Mouse (Mus musculus) hindbrain, embryonic 16.5 days (tissue): Measurements from ENCODE around the gene Arid3b. TPM values are rescaled to one million over a fixed set of nuclear protein-coding genes. Genes with fewer than 3 reads are reported as not detected.

Experiments used
- ATAC-seq: fragments of 200-750 bp; cut with Nextera tagmentation; 2 replicates; pipeline ENCODE4 v1.8.0; 2017; ENCODE audit warnings: moderate TSS enrichment, moderate library complexity
- H3K27ac ChIP-seq: fragments of 300-500 bp; sonication (generic); 2 replicates; pipeline ENCODE4 v1.5.1; 2014; ENCODE audit warnings: low read depth, mild to moderate bottlenecking, control low read depth, low read length, moderate library complexity
- H3K27me3 ChIP-seq: fragments of 300-500 bp; sonication (generic); replicated peaks from 2 replicates; pipeline ENCODE4 v1.6.1; 2014; ENCODE audit warnings: low read length; ENCODE audit not compliant: control insufficient read depth, insufficient read depth
- H3K36me3 ChIP-seq: fragments of 300-500 bp; sonication (generic); 2 replicates; pipeline ENCODE4 v1.6.1; 2014; ENCODE audit warnings: mild to moderate bottlenecking, low read length, moderate library complexity, mixed read lengths; ENCODE audit not compliant: control insufficient read depth, insufficient read depth
- H3K4me1 ChIP-seq: fragments of 300-500 bp; sonication (generic); 2 replicates; pipeline ENCODE4 v1.6.1; 2014; ENCODE audit warnings: low read depth, low read length; ENCODE audit not compliant: control insufficient read depth, insufficient read depth
- H3K4me2 ChIP-seq: fragments of 300-500 bp; sonication (generic); 2 replicates; pipeline ENCODE4 v1.6.1; 2014; ENCODE audit warnings: mild to moderate bottlenecking, low read length, control low read depth, moderate library complexity
- H3K4me3 ChIP-seq: fragments of 300-500 bp; sonication (generic); 2 replicates; pipeline ENCODE4 v1.5.1; 2014; ENCODE audit warnings: mild to moderate bottlenecking, low read length, control low read depth, moderate library complexity
- H3K9ac ChIP-seq: fragments of 300-500 bp; sonication (generic); 2 replicates; pipeline ENCODE4 v1.6.1; 2014; ENCODE audit warnings: low read depth, mild to moderate bottlenecking, control low read depth, low read length, moderate library complexity
- H3K9me3 ChIP-seq: fragments of 300-500 bp; sonication (generic); 2 replicates; pipeline ENCODE4 v1.6.1; 2014; ENCODE audit warnings: mild to moderate bottlenecking, low read length, moderate library complexity; ENCODE audit not compliant: control insufficient read depth
- WGBS: fragments of 180-500 bp; shearing (Covaris S2); extraction: QIAGEN DNeasy Blood & Tissue Kit; methylation state at CpG from one replicate; pipeline ENCODE4 v1.1.7; 2014; 5-methylcytosine and 5-hydroxymethylcytosine counted together
- polyA plus RNA-seq: library from polyadenylated mRNA; unstranded; fragments of >200 nt; fragmentation: Nextera tagmentation; extraction: Ambion mirVana; gene quantifications from 2 replicates; pipeline ENCODE4 v1.2.1, GENCODE M21; 2015

Gene Arid3b
- polyA plus RNA-seq, 1 experiment from 2014 or later: 5.4 TPM

DNA sequence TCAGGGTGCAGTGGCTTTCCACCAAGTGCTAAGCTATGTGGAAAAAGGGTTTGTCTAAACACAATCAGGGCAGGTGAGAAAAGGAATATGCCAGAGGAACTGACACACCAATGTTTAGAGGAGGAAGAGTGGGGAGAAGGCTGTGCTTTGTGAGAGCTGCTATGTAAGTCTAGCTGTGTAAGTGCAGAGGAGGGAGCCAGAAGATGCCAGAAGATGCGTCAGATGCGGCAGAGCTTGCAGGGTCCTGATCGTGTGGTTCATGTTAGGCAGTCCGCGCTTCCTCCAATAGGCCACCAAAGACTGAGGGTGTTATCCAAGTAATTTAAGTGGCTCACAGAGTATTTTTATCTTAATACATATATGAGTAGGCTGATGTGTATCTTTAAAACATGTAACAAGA lies 31.3 kb upstream of the Arid3b start:
- H3K9me3 ChIP-seq: no peaks in the 10 kb centered on the region
- no peak overlapping the region for H3K4me2 ChIP-seq
- no peak overlapping the region for H3K27ac ChIP-seq
- no peaks in the 10 kb centered on the region for H3K27me3 ChIP-seq
- ATAC-seq: no peak
- no peaks in the 10 kb centered on the region for H3K36me3 ChIP-seq
- 85% methylated on average over 5 of the region's 5 CpGs for WGBS
- no peak overlapping the region for H3K4me3 ChIP-seq
- no peaks in the 10 kb centered on the region for H3K4me1 ChIP-seq
- H3K9ac ChIP-seq: no peak overlapping the region

DNA sequence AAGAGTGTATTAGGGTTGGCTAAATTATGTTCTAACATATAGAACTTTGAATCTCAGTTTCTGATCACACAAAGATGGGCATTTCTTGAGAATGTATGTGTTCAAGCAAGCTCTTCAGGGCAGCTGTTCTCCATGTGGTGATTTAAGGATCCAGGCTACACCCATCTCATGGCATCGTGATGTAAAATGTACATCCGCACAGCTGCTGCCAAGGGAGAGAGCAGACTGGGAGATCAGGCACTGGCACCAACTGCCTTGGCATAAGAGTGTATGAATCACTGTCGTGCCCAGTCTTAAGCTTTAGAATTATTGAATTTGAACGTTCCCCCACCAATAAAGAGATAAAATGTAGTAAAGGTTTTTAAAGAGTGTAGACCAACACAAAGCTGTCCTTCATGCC lies 30.6 kb upstream of the Arid3b start:
- 84% methylated on average over 4 of the region's 4 CpGs for WGBS
- Histone ChIP-seq H3K9me3 (no peaks in the 10 kb centered on the region), H3K36me3 (no peaks in the 10 kb centered on the region), H3K27me3 (no peaks in the 10 kb centered on the region), H3K4me1 (no peaks in the 10 kb centered on the region), H3K4me2 (no peak overlapping the region), H3K9ac (no peak overlapping the region), H3K4me3 (no peak overlapping the region), H3K27ac (no peak overlapping the region)
- ATAC-seq: no peak

DNA sequence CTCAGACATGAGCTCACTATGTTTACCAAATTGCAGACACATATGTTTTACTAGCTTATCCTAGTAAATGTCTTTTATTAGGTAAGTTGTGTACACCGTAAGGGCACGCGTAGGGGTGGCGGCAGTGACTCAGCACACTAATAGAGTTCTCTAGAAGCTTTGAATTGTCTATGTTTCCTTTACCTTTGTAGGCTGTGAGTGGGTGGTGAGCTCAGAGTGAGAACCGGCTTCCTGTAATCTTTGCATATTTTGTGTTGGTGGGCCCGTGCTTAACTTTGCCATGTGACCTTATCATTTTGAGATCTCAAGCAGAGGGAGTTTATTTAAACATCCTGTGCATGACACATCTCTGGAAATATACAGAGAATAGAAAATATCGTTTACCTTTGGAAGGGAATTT lies 29.9 kb upstream of the Arid3b start:
- no peak for ATAC-seq
- H3K27me3 ChIP-seq: no peaks in the 10 kb centered on the region

DNA sequence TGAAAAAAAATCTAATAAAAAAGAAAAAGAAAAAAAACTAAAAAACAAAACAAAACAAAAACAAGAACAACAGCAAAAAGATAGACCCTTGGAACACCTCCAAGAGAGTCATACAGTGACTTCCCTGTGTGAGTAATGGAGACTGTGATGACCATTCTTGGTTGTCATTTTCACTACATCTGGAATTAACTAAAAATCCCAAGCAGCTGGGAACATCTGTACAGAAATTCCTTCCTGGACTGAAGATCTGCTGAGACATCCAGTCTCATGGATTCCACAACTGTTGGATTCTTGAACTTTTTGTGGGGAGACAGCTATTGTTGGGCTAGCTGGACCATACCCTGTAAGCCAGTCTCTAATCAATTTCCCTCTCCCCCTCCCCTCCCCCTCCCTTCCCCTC lies 27.7 kb upstream of the Arid3b start:
- Histone ChIP-seq H3K27me3 (no peaks in the 10 kb centered on the region), H3K4me1 (no peaks in the 10 kb centered on the region), H3K36me3 (no peaks in the 10 kb centered on the region), H3K27ac (no peak overlapping the region), H3K4me2 (no peak overlapping the region), H3K9me3 (no peaks in the 10 kb centered on the region), H3K4me3 (no peak overlapping the region), H3K9ac (no peak overlapping the region)
- no peak for ATAC-seq

More for the DNA sequence above, 29.9 kb upstream of the Arid3b start:
- Histone ChIP-seq H3K4me1 (no peaks in the 10 kb centered on the region), H3K4me3 (no peak overlapping the region), H3K9me3 (no peaks in the 10 kb centered on the region), H3K27ac (no peak overlapping the region), H3K4me2 (no peak overlapping the region), H3K36me3 (no peaks in the 10 kb centered on the region), H3K9ac (no peak overlapping the region)
- WGBS: 88% methylated on average over 7 of the region's 7 CpGs

DNA sequence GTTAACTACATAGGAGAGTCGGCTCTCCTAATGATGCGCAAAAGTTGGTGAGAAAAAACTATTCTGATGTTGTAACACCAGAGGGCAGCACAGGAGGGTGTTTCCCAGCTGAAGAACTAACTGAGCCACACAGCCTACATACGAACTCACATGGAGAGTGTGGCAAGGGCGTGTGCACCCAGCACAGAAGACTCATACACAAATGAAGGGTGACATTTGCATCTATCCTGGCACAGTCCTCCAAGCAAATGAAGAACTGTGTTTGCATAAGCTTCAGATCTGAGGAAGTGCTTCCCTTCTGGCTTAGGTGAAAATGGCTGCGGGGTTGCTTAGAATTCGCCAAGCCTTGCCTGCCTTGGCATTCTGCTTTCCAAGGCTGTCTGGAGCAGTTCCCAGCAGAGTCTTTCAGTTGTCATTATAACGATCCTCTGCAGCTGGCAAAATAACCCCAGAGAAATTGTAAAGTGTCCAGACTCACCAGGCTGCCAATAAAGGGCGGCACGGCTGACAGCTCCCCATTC lies 25.4 kb upstream of the Arid3b start:
- no peaks in the 10 kb centered on the region for H3K36me3 ChIP-seq
- 23% methylated on average over 9 of the region's 9 CpGs for WGBS
- no peaks in the 10 kb centered on the region for H3K4me1 ChIP-seq
- no peak overlapping the region for H3K4me3 ChIP-seq
- no peaks in the 10 kb centered on the region for H3K27me3 ChIP-seq
- peak; percentile 94 for ATAC-seq
- H3K9ac ChIP-seq: no peak overlapping the region
- H3K9me3 ChIP-seq: no peaks in the 10 kb centered on the region
- H3K27ac ChIP-seq: 0 out of 2 replicates have a peak overlapping the region, but pooled peaks have one; percentile 31
- H3K4me2 ChIP-seq: peak overlapping the region; percentile 34; the same call in 1 of the 2 replicates

DNA sequence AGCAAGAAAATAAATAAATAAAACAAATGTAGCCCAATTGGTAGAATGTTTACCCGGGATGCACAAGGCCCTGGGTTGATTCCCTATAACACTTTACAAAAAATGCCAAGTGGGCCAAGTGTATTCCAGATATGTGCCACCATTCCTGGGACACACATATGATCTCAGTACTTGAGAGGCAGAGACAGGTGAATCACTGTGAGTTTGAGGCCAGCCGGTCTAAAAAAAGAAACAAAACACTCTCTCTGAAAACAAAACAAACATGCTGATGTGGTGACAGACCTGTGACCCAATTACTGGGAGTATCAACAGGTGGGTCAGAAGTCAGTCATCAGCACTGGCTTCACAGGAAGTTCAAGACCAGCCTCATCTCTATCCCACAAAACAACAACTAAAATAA lies 19.9 kb upstream of the Arid3b start:
- Histone ChIP-seq H3K9ac (no peak overlapping the region), H3K27ac (no peak overlapping the region), H3K4me3 (no peak overlapping the region), H3K27me3 (no peaks in the 10 kb centered on the region), H3K4me1 (no peaks in the 10 kb centered on the region), H3K9me3 (no peaks in the 10 kb centered on the region), H3K4me2 (no peak overlapping the region), H3K36me3 (no peaks in the 10 kb centered on the region)
- ATAC-seq: no peak
- 91% methylated on average over 2 of the region's 2 CpGs for WGBS

DNA sequence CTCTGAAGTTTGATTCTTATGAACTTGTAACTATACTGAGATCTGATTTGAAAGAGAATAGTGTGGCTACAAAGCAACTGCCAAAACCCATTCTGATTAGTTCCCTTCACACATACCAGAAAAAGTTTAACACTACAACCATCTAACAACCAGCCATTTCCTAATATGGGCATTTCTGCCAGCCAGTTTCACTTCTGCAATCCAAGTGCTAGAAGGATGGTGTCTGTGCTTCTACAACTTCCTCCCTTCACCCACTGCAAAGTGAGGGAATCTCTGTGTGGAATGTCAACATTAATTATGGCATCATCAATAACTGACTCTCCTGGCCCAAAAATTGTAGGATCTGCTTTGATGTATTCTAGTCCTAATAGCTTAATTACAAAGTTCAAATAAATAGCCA lies 17.7 kb upstream of the Arid3b start:
- no peak overlapping the region for H3K27ac ChIP-seq
- no peaks in the 10 kb centered on the region for H3K27me3 ChIP-seq
- no peaks in the 10 kb centered on the region for H3K36me3 ChIP-seq
- no peaks in the 10 kb centered on the region for H3K4me1 ChIP-seq
- no peak overlapping the region for H3K9ac ChIP-seq
- no peak overlapping the region for H3K4me2 ChIP-seq
- ATAC-seq: no peak
- H3K4me3 ChIP-seq: no peak overlapping the region
- H3K9me3 ChIP-seq: no peaks in the 10 kb centered on the region

DNA sequence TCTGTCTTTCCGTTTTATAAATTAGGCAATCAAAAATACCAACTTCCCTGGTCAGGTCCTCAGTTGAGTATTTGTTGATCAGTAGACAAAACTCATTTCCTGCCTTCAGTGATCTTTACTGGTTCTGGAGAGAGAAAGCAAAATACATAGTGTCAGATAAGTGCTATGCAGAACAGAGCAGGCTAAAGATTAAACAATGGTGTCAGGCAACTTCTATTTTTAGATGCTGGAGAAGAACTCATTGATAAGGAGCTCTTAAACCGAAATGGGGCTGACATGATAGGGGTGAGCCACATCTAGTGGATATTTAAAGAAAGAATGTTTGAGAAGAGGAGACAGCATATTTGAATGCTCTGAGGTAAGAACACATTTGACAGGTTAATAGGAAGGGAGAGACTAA lies 2.4 kb upstream of the Arid3b start:
- no peak for ATAC-seq
- Histone ChIP-seq H3K4me2 (no peak overlapping the region), H3K9me3 (no peaks in the 10 kb centered on the region), H3K9ac (no peak overlapping the region), H3K27ac (no peak overlapping the region), H3K4me3 (no peak overlapping the region), H3K4me1 (peaks cover 13% of the 10 kb centered on the region), H3K36me3 (no peaks in the 10 kb centered on the region), H3K27me3 (no peaks in the 10 kb centered on the region)
- WGBS: 85% methylated on average over 2 of the region's 2 CpGs

DNA sequence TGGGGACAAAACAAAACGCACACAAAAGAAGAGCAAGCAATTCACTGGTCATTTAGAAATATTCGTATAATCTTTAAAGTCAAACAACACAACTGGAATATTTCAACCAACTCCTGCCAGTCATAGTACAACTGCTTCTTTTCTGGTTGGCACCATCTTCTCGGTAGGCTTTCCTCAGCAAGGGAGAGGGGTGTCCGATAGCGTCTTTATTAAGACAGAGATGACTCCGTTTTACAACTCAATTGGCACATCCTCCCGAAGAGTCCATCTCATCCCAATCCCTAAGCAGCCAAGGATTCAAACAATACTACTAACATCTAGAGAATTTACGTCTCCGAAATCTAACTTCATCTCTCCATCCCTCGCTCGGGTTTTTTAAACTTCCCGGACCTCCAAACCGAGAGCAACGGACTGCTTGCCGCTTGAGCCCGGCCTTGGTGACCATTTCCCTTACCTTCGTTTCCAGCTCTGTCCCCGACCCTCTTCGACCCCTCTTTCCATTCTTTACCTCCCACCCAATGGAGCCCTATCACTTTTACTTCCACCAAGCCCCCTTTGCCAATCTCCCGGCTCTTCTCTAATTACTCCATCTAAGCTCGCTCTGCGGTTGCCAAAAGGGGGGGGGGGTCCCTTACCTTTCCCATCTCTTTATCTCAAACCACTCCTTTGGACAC lies 615 bp downstream of the Arid3b start:
- no peaks in the 10 kb centered on the region for H3K27me3 ChIP-seq
- peaks cover 3% of the 10 kb centered on the region; the same call in 1 of the 2 replicates for H3K36me3 ChIP-seq
- WGBS: under 1% methylated on average over 22 of the region's 22 CpGs
- H3K27ac ChIP-seq: peak overlapping the region; percentile 82
- no peaks in the 10 kb centered on the region for H3K9me3 ChIP-seq
- peaks cover 27% of the 10 kb centered on the region for H3K4me1 ChIP-seq
- ATAC-seq: no peak
- peak overlapping the region; percentile 85 for H3K4me2 ChIP-seq
- H3K4me3 ChIP-seq: peak overlapping the region; percentile 94
- H3K9ac ChIP-seq: peak overlapping the region; percentile 81
